Mouse (Mus musculus) E14TG2a.4 (cell line): ENCODE measurements around the gene Arhgap28.

ENCODE experiments used
- H3K27me3 ChIP-seq: 2 replicates; pipeline ENCODE4 v1.6.1; 2014; ENCODE audit warnings: low read length, control low read depth; ENCODE audit not compliant: insufficient read depth
- H3K36me3 ChIP-seq: 2 replicates; pipeline ENCODE4 v1.6.1; 2014; ENCODE audit warnings: low read length, control low read depth; ENCODE audit not compliant: insufficient read depth
- H3K4me1 ChIP-seq: replicated peaks from 2 replicates; pipeline ENCODE4 v1.6.1; 2014; ENCODE audit warnings: low read depth, low read length, control low read depth
- H3K4me3 ChIP-seq: replicated peaks from 2 replicates; pipeline ENCODE4 v1.5.1; 2014; ENCODE audit warnings: mild to moderate bottlenecking, low read length
- H3K9me3 ChIP-seq: 2 replicates; pipeline ENCODE4 v1.6.1; 2014; ENCODE audit warnings: low read length, control low read depth
- CTCF ChIP-seq: conservative IDR thresholded peaks from 2 replicates; pipeline ENCODE4 v1.5.1; 2014; ENCODE audit warnings: low read length
- NANOG ChIP-seq: IDR thresholded peaks from 2 replicates; pipeline ENCODE4 v1.6.1; 2014; ENCODE audit warnings: borderline replicate concordance, low read length, mixed read lengths
- POU5F1 ChIP-seq: IDR thresholded peaks from 2 replicates; pipeline ENCODE4 v1.6.1; 2014; ENCODE audit warnings: low read length, borderline replicate concordance

Arhgap28 gene

DNA sequence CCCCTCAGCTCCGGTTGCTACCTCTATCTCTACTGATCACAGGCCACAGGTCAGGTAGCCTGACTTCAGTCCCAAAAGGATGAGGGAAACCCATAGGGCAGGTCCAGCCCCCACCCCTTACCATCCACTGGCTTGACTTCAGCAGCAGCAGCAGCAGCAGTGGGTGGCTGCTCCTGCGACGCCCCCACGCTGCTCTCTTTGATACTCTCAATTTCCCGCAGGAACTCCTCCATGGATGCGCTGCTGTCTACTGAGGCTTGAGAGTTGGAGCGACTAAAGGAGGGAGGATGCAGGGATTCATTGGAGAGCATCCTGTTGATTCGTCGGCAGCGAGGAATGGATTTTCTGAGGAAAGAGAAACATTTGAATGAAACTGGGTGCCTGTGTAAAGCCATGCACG, 102.8 kb downstream of the Arhgap28 start:
- TF ChIP-seq POU5F1: no peak
- no peak for TF ChIP-seq NANOG
- no peak for TF ChIP-seq CTCF
- Histone ChIP-seq H3K4me1 (peaks cover 6% of the 10 kb centered on the region), H3K4me3 (no peak overlapping the region), H3K36me3 (no peaks in the 10 kb centered on the region), H3K27me3 (no peaks in the 10 kb centered on the region), H3K9me3 (no peaks in the 10 kb centered on the region)

DNA sequence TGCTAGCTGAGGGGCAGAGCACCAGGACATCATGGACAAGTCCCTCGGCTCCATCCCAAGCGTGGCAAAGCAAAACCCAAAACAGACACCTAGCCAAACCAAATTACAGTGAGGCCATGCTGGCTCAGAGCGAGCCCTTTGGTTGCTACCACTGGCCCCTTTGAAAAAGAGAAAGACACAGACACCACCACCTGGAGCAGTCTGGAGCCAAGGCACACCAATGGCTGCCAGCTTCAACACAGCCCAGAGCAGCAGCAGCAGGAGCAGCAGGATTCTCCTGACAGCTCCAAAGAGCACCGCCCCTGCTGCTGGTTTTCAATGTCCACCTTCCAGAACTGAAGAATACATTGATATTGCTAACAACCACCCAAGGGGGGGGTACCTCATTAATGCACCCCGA, 104.5 kb downstream of the Arhgap28 start:
- Histone ChIP-seq H3K36me3 (peaks cover 5% of the 10 kb centered on the region; the same call in 1 of the 2 replicates), H3K4me3 (no peak overlapping the region), H3K27me3 (no peaks in the 10 kb centered on the region), H3K4me1 (peaks cover 6% of the 10 kb centered on the region; the same call in 1 of the 2 replicates), H3K9me3 (no peaks in the 10 kb centered on the region)
- no peak for TF ChIP-seq NANOG
- TF ChIP-seq CTCF: no peak
- no peak for TF ChIP-seq POU5F1

DNA sequence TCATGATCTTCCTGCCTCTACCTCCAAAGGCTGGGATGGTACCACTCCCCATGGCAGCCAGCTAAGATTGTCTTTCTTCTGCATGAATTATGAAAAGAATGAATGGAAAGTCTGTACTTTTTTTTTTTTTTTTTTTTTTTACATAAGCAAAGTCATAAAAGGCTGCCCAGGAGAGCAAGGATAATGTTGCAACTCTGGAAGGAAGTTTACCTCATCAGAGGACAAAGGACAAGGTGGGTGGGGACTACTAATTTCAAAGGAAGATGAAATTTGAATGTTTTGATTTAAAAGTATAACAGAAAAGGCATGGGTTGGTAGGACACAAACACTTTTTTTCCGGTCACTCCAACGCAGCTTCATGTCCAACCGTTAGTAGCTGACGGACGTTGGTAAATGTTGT, 107.5 kb downstream of the Arhgap28 start:
- Histone ChIP-seq H3K9me3 (no peaks in the 10 kb centered on the region), H3K4me1 (peaks cover 6% of the 10 kb centered on the region; the same call in 1 of the 2 replicates), H3K27me3 (no peaks in the 10 kb centered on the region), H3K36me3 (peaks cover 5% of the 10 kb centered on the region; the same call in 1 of the 2 replicates), H3K4me3 (no peak overlapping the region)
- TF ChIP-seq POU5F1 (no peak), NANOG (no peak), CTCF (no peak)

DNA sequence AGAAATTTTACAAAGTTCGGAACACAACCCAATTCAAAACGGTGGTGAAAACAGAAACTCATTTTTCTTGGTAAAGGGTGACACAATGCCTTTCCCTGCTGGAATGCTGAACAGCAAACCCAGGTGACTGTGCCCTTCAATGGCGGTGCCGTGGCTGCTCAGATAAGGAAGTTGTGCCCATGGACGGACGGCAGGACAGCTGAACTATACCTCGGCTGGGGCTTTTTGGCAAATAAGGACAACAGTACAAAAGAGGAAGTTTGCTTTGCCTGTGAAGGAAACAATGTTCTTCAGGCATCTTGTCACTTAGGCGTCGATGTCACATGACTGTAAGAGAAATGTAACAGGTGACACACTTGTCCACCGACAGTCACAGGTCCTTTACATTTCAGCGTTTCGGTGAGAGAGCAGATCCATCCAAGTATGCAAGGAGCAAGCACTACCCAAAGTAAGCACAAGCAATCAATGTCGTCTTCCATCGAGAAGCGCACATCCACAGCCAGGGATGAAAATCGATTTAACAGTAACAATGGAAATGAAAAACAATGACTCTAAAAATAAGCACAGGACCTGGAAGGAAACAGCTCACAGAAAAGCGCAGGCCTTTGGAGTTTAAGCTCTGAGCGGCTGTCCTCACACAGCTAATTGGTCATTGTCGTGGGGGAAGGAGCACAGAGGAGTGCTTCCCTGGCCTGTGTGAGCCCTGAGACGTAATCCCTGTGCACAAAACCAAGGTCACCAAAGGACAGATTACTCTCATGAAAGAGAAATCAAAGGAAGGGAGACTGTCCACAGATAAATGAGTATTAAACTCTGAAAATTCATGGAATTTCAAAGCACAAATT, 114.2 kb downstream of the Arhgap28 start:
- Histone ChIP-seq H3K4me1 (no peaks in the 10 kb centered on the region), H3K36me3 (no peaks in the 10 kb centered on the region), H3K4me3 (no peak overlapping the region), H3K27me3 (no peaks in the 10 kb centered on the region), H3K9me3 (no peaks in the 10 kb centered on the region)
- TF ChIP-seq NANOG (no peak), POU5F1 (no peak), CTCF (no peak)

DNA sequence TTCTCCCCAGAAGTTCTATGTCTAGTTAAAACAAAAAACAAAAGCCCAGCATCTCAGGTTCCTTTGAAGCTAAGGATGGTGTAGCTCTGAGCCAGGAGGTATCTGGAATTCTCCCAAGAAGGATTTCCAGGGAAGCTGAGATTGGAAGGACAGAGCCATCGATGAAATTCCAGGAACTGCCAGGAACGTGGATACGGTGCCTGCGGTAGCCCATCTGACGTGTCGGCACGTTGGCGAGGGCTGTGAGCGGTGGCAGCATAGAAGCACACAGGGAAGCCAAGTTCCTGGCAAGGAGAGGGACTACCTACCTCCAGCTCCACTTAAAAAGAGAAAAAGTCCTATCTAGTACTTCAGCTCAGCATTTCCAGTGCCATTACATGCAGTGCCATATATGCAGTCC, 115.8 kb downstream of the Arhgap28 start:
- H3K27me3 ChIP-seq: no peaks in the 10 kb centered on the region
- no peaks in the 10 kb centered on the region for H3K9me3 ChIP-seq
- no peak for TF ChIP-seq NANOG
- TF ChIP-seq CTCF: no peak
- no peak for TF ChIP-seq POU5F1
- H3K4me3 ChIP-seq: no peak overlapping the region
- peaks cover 3% of the 10 kb centered on the region; the same call in 1 of the 2 replicates for H3K36me3 ChIP-seq
- H3K4me1 ChIP-seq: no peaks in the 10 kb centered on the region

DNA sequence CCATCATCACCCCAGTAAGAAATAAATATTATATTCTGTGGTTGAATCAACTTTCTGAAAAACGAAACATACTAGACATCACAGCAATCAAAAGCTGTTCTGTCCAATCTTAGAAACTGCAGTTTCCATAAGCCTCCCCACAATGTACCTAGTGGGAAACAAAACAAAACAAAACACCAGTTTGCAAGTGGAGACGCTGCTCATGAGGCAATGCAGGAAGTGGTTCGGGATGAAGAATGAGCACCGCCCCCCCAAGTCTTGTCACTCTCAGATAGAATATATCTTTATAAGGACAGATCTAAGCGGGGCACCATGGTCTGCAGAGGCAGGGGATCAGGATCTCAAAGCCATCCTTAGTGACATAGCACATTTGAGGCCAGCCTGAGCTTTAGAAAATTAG, 117.6 kb downstream of the Arhgap28 start:
- Histone ChIP-seq H3K4me3 (no peak overlapping the region), H3K4me1 (no peaks in the 10 kb centered on the region), H3K36me3 (peaks cover 3% of the 10 kb centered on the region; the same call in 1 of the 2 replicates), H3K27me3 (no peaks in the 10 kb centered on the region), H3K9me3 (no peaks in the 10 kb centered on the region)
- TF ChIP-seq NANOG: no peak
- no peak for TF ChIP-seq CTCF
- TF ChIP-seq POU5F1: no peak

DNA sequence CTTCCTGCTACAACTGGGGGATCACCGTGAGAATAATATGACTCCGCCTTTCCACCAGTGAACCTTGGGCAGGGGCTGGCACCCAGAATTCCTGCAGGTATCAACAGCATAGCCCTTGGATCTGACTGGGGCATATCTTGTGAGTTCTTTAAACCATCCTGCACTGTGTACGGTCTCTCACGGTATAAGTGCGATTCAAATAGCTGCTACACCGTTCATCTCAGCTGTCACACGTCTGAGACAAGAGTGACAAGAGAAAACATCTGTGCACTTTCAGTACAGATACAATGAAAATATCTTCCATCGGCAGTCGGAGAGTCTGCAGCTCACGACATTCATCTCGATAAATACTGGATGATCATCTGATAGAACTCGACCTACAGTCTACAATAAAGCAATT, 126.3 kb downstream of the Arhgap28 start:
- TF ChIP-seq CTCF (no peak), POU5F1 (no peak), NANOG (no peak)
- Histone ChIP-seq H3K27me3 (no peaks in the 10 kb centered on the region), H3K4me1 (no peaks in the 10 kb centered on the region), H3K36me3 (peaks cover 14% of the 10 kb centered on the region), H3K4me3 (no peak overlapping the region), H3K9me3 (no peaks in the 10 kb centered on the region)

DNA sequence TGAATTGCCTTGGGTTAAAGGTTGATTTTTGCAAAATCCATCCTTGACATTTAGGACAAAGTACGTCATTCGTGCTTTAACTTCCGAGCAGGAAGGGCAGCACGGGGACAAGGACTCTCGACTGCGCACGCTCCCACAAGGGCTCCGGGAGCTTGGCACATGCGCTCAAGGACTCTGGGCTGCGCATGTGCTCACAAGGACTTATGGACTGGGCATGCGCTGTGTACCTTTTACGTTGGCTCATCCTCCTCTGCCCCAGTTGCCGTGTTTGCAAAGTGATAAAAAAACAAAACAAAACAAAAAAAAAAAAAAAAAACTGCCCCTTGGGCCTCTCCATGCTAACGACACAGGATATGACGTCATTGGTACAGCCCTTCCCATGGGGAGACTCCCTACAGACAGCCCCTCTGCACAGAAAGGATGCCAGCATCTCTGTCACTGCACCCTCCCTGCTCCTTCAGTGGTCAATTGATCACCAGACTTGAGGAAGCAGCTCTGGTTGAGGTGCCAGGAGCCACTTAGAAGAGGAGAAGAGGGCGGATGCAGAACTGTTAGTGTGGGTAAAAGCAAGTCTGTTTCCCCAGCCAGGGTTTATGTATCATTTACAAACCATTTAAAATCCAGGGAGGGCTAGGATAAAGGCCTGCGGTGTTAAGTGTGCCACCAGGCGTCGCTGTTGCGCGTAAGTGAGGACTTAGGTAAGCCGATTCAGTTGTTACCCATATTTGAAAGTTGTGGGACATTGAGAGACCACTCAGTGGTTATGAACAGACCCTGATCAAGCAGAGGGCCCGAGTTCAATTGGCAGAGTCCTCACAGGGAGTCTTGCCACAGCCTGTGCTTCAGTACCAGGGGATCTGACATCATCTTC, 134.0 kb downstream of the Arhgap28 start:
- TF ChIP-seq NANOG (no peak), CTCF (peak; percentile 94), POU5F1 (no peak)
- Histone ChIP-seq H3K4me3 (no peak overlapping the region), H3K36me3 (peaks cover 27% of the 10 kb centered on the region), H3K4me1 (peaks cover 7% of the 10 kb centered on the region; the same call in 1 of the 2 replicates), H3K27me3 (no peaks in the 10 kb centered on the region), H3K9me3 (no peaks in the 10 kb centered on the region)
